Mouse (Mus musculus): Measurements from ENCODE around the gene Adam1b.

DNA sequence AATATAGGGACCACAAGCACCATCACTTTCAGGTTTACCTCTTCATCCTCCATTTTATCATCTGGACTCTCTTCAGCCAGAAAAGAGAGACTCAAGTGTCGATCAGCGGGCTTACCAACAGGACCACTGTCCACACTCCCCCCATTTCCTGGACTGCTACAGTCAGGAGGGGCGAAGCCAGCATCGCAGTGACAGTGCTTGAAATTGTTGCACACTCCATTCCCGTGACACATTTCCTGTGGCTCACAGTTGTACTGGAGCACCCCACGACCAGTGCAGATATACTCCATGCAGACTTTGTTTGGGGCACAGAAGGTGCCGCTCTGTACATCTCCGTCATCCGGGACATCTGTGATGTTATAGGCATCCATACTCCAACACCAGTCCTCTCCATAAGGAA, 15.7 kb upstream of the Adam1b start:
- no peak for TF ChIP-seq CTCF (IDR thresholded peaks at IDR 0.05; ENCODE audit: low read depth)
- TF ChIP-seq EP300 (IDR thresholded peaks at IDR 0.05; ENCODE audit: low read depth) = no peak
